Mouse (Mus musculus): ENCODE measurements at regions not wholly inside any gene's neighbourhood (a gene's known extent, or its start where the extent isn't known, plus 50 kb on each side); places are given as distances from the start of the nearest gene placed in this dataset.

DNA sequence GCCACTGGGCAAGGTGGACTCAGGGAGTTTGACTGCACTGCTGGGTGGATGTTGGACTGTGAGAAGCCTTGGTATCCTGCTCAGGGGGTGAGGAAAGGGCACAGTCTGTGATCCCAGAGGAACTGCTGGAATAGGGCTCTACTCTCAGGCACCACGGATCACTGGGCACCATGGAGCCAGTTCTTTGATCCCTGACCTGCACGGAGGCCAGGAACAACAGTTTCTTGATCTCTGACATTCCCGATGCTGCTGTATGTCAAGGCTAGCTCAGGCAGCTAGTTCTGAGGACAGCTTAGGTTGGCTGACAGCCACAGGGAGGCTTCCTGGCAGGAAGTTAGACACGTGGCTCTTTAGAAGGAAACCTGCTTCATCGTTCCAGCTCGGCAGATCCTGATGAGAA, 289.5 kb upstream of the Slit2 start:
- DNase-seq: peak; percentile 4

DNA sequence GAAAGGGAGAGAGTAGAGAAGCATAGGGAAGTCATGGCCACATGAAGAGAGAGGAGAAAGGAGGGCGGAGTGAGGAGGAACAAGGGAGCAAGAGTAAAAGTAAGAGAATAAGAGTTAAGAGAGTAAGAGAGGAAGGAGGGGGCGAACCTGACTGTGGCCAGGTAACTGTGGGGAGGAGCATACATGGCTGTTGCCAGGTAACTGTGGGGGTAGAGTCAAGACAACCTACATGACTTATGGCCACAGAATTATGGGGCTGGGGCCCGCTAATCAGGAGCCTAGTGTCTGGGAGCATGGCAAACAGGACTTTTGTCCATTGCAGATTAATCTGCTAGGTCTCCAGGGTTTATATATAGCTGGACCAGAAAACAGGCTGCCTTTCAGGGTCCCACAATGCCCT, 289.0 kb upstream of the Slit2 start:
- DNase-seq: no peak

DNA sequence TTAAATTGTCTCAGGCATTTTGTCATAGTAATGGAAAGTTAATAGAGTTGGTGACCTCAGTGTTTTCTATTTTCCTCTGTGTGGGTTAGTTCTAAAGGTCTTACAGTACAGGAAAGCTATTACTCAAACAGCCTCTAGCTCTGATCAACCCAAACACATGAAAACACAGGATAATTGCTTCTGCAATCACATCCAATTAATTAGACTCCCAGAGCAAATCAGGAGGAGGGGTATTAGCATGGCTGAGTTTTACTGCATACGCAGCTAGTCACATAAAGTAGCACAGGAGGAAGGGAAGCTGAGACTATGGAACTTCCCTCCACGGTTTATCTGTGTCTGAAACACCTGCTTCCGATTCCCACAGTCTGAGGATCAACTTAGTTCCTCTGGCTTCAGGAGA, 288.3 kb upstream of the Slit2 start:
- no peak for DNase-seq

DNA sequence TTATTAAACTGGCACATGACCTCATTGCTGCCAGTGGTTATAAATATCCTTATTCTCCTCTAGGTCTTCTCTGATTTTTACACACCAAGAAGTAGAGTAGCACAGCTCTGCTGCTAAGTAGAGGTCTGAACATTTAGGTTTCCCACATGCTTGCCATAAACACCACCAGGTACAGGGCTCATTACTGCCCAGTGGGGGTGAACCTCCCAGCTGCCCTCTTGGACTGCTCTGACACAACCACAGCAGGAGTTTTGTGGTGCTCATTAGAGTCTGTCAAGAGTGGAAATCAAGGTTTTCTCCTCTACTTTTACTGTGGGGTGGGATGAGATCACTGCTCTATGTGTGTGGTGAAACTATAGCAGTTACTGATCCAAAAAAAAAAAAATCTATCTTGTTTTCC, 271.4 kb upstream of the Slit2 start:
- DNase-seq: no peak

DNA sequence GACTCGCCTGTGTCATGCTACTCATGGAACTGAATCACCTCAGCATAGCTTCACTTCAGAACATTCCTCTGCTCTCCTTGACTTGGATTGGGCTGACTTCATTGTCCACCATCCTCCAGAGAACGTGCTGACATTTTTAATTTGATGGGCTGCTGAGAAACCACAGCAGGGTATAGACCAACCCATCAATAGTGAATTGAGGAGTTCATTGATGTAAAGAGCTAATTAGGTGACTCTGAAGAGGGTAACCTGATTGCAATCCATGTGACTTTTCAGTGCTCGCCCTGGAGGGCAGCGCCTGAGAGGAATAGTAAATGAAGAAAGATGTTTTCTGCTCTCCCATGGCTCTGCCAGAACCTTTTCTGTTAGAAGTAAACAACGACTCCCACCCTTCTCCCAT, 268.6 kb upstream of the Slit2 start:
- no peak for DNase-seq

DNA sequence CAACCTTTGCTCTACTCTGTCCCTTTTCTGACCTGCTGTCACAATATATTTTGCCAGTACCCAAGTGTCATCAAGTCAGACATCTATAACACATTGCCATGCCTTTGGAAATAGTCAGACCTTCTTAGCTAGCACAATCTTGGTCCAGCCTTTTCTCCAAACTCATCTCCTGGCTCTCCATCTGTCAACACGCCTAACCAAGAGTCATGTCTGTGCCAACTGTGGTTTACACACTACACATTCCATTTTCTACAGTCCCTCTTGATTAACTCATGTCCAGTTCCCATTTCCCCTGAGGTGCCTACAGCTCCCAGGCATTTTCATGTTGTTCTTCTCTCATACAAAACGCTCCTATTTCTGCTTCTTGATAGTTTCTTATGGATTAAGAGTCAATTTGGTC, 258.0 kb upstream of the Slit2 start:
- no peak for DNase-seq

DNA sequence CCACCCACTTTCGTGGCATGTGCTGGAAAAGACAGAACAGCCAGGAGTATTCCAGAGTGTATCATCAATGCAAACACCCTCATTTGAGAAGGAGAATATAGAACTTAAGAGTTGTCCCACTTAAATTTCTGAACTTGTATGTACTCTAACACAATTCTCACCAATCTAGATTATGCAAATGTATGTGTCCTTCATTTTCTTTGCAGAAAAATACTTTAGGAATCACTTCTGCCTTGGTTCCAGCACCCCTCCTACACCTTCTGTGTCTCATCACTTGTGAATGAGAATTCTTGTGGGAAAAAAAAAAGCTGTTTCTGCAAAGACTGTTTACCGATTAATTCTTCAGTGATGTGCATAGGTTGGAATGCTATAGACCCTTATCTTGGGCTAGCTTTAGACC, 240.2 kb upstream of the Slit2 start:
- no peak for DNase-seq

DNA sequence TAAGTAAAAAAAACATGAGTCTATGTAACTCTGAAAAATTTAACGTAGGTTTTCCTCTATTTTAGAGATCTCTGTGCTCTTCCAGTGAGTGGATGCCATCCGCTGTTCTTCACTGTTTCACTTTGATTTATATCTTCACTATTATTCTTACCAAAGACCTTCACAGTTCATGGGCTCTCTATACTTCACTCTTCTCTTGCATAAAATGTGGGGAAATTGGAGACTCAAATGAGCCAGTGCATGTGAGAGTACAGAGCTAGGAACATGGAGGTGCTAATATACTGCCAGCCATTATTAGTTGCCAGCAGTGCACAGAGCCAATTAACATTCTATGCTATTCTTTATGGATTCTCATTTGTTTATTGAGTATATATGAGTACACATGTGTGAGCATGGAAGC, 237.8 kb upstream of the Slit2 start:
- no peak for DNase-seq

DNA sequence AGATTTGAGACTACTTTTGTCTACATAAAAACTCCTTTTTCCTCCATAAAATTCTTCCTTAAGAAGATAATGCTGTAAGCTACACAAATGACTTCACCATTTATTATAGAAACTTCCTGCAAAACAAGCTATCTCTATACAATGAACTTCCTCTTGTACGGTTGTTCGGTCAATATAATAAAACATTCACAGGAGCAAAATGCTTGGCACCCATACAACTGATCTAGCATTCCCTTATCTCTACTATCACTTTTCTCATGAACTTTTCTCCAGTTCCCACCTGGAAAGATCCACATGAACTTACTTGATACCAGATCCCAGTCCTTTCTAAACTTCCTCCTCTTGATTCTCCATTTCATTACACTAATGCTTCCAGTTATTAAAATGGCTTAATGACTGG, 231.0 kb upstream of the Slit2 start:
- no peak for DNase-seq

DNA sequence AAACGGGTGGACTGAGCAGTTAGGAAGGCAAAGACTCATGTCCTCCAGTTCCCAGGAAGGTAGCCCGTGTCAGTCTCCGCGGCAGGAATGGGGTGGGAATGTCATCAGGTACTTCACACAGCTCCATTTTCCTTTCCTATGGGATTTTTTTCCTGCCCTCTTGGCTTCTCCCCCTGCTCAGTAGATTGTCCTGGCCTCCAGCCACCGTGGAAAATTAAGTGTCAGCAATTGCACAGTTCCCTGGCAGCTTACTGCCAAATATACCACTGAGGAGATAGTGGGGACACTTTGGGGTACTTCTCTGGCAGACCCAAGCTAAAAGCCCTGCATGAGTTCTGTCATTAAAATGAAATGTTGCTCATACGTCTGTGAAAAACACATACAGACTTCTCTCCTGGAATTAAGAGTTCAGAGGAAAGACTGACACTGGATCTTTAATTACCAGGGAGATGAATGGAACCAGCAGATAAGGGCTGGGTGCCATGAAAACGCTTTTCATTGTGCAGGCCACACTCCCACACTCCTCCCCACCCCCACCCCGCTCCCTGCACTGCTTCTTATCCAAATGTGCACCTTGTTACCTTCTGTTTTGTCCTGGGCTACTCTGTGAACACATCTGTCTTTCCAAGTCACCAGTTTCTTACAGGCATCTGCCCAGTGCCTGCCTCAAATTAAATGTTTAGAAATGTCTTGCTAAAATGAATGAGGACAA, 210.1 kb upstream of the Slit2 start:
- DNase-seq: no peak

DNA sequence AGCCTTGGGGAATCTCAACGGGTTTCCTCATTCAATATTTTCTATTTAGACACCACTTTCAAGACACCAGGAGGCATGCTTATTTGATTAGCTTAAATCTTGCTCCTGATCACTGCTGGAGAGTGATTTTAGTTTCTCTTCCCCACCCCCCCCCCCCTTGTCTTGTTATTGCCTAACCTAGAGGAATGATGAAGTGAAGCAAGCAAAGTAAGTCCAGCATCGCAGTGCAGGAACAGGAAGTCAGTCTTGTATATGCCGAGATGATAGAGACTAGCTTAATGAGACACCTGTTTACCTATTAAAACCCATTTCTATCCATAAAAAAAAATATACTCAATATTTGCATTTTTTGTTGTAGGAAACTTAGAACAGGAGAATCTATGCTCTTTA, 209.6 kb upstream of the Slit2 start:
- no peak for DNase-seq

DNA sequence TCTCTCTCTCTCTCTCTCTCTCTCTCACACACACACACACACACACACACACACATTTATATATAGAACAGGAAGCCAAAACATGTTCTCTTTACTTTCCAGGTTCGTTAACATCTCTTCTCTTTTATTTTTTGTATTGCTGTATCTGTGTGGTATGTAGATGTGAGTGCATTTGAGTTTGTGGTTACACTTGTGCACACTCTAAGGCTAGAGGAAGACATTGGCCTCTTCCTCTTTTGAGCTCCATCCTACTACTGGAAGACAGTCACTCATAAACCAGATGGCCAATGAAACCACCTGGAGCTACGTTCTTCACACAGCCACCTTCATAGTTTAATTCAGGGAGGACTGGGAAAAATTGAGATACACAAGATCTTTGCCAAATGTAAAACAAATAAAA, 202.1 kb upstream of the Slit2 start:
- no peak for DNase-seq

DNA sequence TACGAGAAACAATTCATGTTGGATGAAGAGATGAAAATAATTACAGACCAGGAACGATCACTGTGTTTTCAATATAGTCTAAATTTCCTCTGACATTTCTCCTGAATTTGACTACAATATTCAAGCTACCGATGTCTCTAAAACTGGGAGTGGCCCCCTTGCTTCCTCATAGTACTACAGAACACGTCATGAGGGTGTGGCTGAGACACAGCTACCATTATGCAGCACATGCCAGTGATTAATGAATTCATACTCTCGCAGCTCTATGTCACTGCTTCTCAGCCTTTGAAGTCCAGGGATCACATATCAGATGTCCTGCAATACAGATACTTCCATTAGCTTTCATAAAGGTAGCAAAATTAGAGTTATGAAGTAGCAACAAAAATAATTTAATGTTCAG, 201.3 kb upstream of the Slit2 start:
- DNase-seq: no peak

DNA sequence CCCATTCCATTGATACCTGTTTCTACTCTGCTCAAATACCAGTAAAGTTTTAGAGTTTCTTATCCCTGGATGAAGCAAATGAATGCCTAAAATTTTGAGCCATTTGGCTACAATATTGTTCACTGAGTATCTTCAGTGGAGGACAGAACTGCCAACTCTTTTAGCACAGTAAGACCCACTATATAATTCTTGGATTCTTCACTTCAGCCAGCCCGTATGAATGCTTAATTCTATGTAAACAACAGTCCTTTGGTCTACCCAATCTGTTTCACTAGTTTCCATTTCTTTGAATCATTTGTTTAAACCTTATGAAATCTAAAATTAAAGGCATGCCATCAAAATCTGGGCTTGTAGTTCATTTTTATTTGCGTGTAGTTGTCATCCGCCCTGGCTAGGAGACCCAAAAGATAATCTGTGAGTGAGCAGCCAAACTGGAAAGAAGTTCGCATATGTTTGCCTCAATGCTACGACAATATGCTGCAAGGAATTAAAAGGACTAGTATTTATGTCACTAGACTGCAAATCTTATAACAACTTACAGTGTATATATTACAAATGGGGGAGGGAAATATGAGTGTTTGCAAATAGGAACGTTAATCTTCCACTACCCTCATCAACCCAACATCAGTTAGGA, 188.2 kb upstream of the Slit2 start:
- no peak for DNase-seq

DNA sequence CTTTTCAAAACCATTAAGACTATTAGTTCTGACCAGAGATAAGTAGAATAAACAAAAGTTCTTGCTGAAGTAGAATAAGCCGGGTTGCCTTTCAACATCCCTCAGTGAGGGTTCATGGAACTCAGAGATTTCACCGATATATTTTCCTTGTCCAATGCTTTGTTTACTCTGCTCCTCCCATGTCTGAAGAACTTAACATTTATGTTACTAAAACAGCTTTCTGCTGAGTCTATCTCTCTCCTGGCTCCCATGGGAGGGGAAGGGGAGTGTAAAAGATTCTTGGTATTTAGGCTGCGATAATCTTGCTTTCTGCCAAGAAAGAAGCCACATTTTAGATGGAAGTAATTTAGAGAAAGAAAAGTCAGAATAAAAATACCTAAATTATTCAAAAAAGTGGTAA, 187.7 kb upstream of the Slit2 start:
- no peak for DNase-seq

DNA sequence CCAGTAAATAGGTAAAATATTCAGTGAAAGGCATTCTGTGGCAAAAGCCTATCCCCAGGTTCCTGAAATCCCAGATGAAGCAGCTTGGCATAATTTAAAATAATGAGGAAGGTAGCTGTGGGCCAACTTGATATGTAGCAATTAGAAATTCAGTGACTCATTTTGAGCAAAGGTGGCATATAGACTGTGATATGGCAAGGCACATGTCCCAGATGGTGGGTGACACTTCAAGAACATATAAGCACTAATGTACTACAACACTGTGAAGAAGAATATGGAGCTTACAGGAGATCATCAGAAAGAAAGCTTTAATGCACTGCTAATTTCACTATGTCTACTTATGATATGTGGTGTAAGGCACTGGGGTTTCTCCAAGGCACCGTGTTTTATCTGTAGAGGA, 162.0 kb upstream of the Slit2 start:
- no peak for DNase-seq

DNA sequence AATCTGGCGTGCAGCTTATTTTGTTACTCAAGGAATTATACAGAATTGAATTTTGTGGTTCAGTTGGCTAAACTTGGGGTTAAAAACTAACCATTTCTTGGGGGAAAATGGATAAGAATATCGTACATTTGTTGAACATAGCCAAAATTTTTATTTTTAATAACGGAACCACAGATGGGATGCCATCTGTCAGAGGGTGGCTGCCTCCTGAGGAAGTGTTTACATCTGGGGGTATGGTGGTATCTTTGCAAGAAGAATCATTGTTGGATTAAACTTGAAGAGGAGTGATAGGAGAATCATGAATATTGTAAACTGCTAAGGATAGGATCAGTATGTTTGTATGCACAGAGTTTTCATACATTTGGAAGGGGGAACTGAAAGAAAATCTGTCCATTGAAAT, 144.9 kb upstream of the Slit2 start:
- DNase-seq: no peak

DNA sequence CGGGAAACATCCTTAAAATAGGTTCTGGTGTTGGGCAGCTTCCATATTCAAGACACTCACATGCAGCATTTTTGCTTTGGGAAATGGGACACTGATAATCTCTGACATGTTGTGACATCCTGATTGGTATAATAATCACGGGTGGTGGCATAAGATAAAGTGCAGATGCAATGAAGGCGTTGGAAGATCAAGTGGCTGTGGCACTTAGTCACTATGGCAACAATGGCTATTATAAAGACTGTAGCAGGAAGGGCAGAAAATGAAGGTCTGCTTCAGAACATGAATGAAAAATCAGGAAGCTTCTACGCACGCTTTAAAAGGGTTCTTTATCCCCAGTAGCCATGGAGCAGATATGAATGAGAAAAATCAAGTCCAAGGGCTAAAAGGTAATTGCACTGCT, 113.2 kb upstream of the Slit2 start:
- DNase-seq: no peak

Data from kidney, adult 18-20 months (tissue).